Mouse (Mus musculus) intestine, postnatal 0 days (tissue): Measurements from ENCODE around the gene 4930438A08Rik. TPM values are rescaled to one million over a fixed set of nuclear protein-coding genes. Genes with fewer than 3 reads are reported as not detected.

ENCODE experiments used
- ATAC-seq: fragments of 200-750 bp; cut with Nextera tagmentation; 2 replicates; pipeline ENCODE4 v1.8.0; 2017; ENCODE audit warnings: mild to moderate bottlenecking, moderate TSS enrichment, moderate library complexity
- H3K27ac ChIP-seq: fragments of 300-500 bp; sonication (generic); 2 replicates; pipeline ENCODE4 v1.5.1; 2014; ENCODE audit warnings: mild to moderate bottlenecking, low read depth, low read length, moderate library complexity
- H3K27me3 ChIP-seq: fragments of 300-500 bp; sonication (generic); replicated peaks from 2 replicates; pipeline ENCODE4 v1.6.1; 2014; ENCODE audit warnings: low read length, mixed read lengths; ENCODE audit not compliant: control insufficient read depth, insufficient read depth
- H3K36me3 ChIP-seq: fragments of 300-500 bp; sonication (generic); 2 replicates; pipeline ENCODE4 v1.6.1; 2014; ENCODE audit warnings: mild to moderate bottlenecking, moderate library complexity; ENCODE audit not compliant: control insufficient read depth, insufficient read depth
- H3K4me1 ChIP-seq: fragments of 300-500 bp; sonication (generic); replicated peaks from 2 replicates; pipeline ENCODE4 v1.6.1; 2014; ENCODE audit warnings: antibody characterized with exemption, low read length, mixed read lengths; ENCODE audit not compliant: control insufficient read depth, insufficient read depth
- H3K4me2 ChIP-seq: fragments of 300-500 bp; sonication (generic); replicated peaks from 2 replicates; pipeline ENCODE4 v1.6.1; 2014; ENCODE audit warnings: low read depth, mild to moderate bottlenecking, moderate library complexity
- H3K4me3 ChIP-seq: fragments of 300-500 bp; sonication (generic); 2 replicates; pipeline ENCODE4 v1.5.1; 2014; ENCODE audit warnings: low read depth, low read length
- H3K9ac ChIP-seq: fragments of 300-500 bp; sonication (generic); 2 replicates; pipeline ENCODE4 v1.6.1; 2014; ENCODE audit warnings: mild to moderate bottlenecking, low read depth, low read length
- H3K9me3 ChIP-seq: fragments of 300-500 bp; sonication (generic); 2 replicates; pipeline ENCODE4 v1.6.1; 2016; ENCODE audit warnings: mixed run types; ENCODE audit not compliant: control insufficient read depth
- CTCF ChIP-seq: sonication (generic); IDR thresholded peaks from 2 replicates; pipeline ENCODE4 v1.5.1; 2016; ENCODE audit warnings: low read depth, mild to moderate bottlenecking, control low read depth, antibody characterized with exemption, moderate library complexity
- WGBS: fragments of 180-500 bp; shearing (Covaris S2); extraction: QIAGEN DNeasy Blood & Tissue Kit; methylation state at CpG from one replicate; pipeline ENCODE4 v1.1.7; 2014; 5-methylcytosine and 5-hydroxymethylcytosine counted together
- polyA plus RNA-seq: library from polyadenylated mRNA; unstranded; fragments of >200 nt; fragmentation: Nextera tagmentation; extraction: Ambion mirVana; gene quantifications from 2 replicates; pipeline ENCODE4 v1.2.1, GENCODE M21; 2015

The 4930438A08Rik gene
- polyA plus RNA-seq, 1 experiment from 2014 or later, result not detected

GRCm38 (mm10) chr11:58275756-58276155, 1.2 kb downstream of the 4930438A08Rik start:
- TF ChIP-seq CTCF, result no peak
- Histone ChIP-seq H3K36me3 (no peaks in the 10 kb centered on the region), H3K4me1 (no peaks in the 10 kb centered on the region), H3K4me2 (no peak overlapping the region), H3K9me3 (no peaks in the 10 kb centered on the region), H3K27ac (no peak overlapping the region), H3K27me3 (peaks cover 6% of the 10 kb centered on the region; the same call in 1 of the 2 replicates), H3K4me3 (no peak overlapping the region), H3K9ac (no peak overlapping the region)
- 71% methylated on average over 4 of the region's 4 CpGs for WGBS
- no peak for ATAC-seq

GRCm38 (mm10) chr11:58281970-58282496, 7.4 kb downstream of the 4930438A08Rik start:
- ATAC-seq, result no peak
- no peak for TF ChIP-seq CTCF
- 84% methylated on average over 13 of the region's 13 CpGs for WGBS
- Histone ChIP-seq H3K4me2 (no peak overlapping the region), H3K4me3 (no peak overlapping the region), H3K9ac (no peak overlapping the region), H3K4me1 (no peaks in the 10 kb centered on the region), H3K36me3 (no peaks in the 10 kb centered on the region), H3K27ac (no peak overlapping the region), H3K9me3 (no peaks in the 10 kb centered on the region), H3K27me3 (peaks cover 10% of the 10 kb centered on the region; the same call in 1 of the 2 replicates)

GRCm38 (mm10) chr11:58282518-58282917, 7.9 kb downstream of the 4930438A08Rik start:
- no peak for TF ChIP-seq CTCF
- Histone ChIP-seq H3K4me2 (no peak overlapping the region), H3K27ac (no peak overlapping the region), H3K4me1 (no peaks in the 10 kb centered on the region), H3K4me3 (no peak overlapping the region), H3K9ac (no peak overlapping the region), H3K27me3 (peaks cover 10% of the 10 kb centered on the region; the same call in 1 of the 2 replicates), H3K9me3 (no peaks in the 10 kb centered on the region), H3K36me3 (no peaks in the 10 kb centered on the region)
- WGBS, result 78% methylated on average over 5 of the region's 5 CpGs
- no peak for ATAC-seq

- no peak overlapping the region for H3K4me2 ChIP-seq
- no peak overlapping the region for H3K4me3 ChIP-seq
- no peaks in the 10 kb centered on the region for H3K9me3 ChIP-seq
- peaks cover 12% of the 10 kb centered on the region; the same call in 1 of the 2 replicates for H3K27me3 ChIP-seq
- H3K36me3 ChIP-seq, result no peaks in the 10 kb centered on the region
- no peak overlapping the region for H3K9ac ChIP-seq
- H3K4me1 ChIP-seq, result no peaks in the 10 kb centered on the region
- no peak overlapping the region for H3K27ac ChIP-seq
- TF ChIP-seq CTCF, result no peak
- no peak for ATAC-seq
- WGBS, result 70% methylated on average over 9 of the region's 9 CpGs
Measured at GRCm38 (mm10) chr11:58289992-58290682, 15.5 kb downstream of the 4930438A08Rik start.

GRCm38 (mm10) chr11:58290812-58291211, 16.2 kb downstream of the 4930438A08Rik start:
- H3K9me3 ChIP-seq, result no peaks in the 10 kb centered on the region
- no peak for TF ChIP-seq CTCF
- peaks cover 12% of the 10 kb centered on the region; the same call in 1 of the 2 replicates for H3K27me3 ChIP-seq
- ATAC-seq, result no peak
- H3K4me2 ChIP-seq, result no peak overlapping the region
- no peak overlapping the region for H3K27ac ChIP-seq
- no peaks in the 10 kb centered on the region for H3K4me1 ChIP-seq
- 83% methylated on average over 4 of the region's 4 CpGs for WGBS
- no peak overlapping the region for H3K9ac ChIP-seq
- H3K36me3 ChIP-seq, result no peaks in the 10 kb centered on the region
- H3K4me3 ChIP-seq, result no peak overlapping the region

- no peaks in the 10 kb centered on the region for H3K36me3 ChIP-seq
- H3K4me3 ChIP-seq, result no peak overlapping the region
- no peaks in the 10 kb centered on the region for H3K4me1 ChIP-seq
- no peak for ATAC-seq
- TF ChIP-seq CTCF, result no peak
- no peak overlapping the region for H3K9ac ChIP-seq
- no peaks in the 10 kb centered on the region for H3K9me3 ChIP-seq
- 0 out of 2 replicates have a peak, but pooled peaks cover 5% of the 10 kb centered on the region for H3K27me3 ChIP-seq
- no peak overlapping the region for H3K4me2 ChIP-seq
- no peak overlapping the region for H3K27ac ChIP-seq
- WGBS, result 57% methylated on average over 4 of the region's 4 CpGs
Measured at GRCm38 (mm10) chr11:58292791-58293190, 18.2 kb downstream of the 4930438A08Rik start.
